Mouse (Mus musculus) retina, adult 2 months (tissue): ENCODE data around the gene Snapc5.
"Not testable (repeated sequence)": the region's sequence is repeated elsewhere in the genome, so short reads cannot be mapped to it uniquely, and the experiment has no call there.

ENCODE experiments used
- DNase-seq: peaks from one replicate; pipeline ENCODE4 v3.0.0-alpha.2; 2012; ENCODE audit warnings: low read depth, low spot score

The Snapc5 gene

DNA sequence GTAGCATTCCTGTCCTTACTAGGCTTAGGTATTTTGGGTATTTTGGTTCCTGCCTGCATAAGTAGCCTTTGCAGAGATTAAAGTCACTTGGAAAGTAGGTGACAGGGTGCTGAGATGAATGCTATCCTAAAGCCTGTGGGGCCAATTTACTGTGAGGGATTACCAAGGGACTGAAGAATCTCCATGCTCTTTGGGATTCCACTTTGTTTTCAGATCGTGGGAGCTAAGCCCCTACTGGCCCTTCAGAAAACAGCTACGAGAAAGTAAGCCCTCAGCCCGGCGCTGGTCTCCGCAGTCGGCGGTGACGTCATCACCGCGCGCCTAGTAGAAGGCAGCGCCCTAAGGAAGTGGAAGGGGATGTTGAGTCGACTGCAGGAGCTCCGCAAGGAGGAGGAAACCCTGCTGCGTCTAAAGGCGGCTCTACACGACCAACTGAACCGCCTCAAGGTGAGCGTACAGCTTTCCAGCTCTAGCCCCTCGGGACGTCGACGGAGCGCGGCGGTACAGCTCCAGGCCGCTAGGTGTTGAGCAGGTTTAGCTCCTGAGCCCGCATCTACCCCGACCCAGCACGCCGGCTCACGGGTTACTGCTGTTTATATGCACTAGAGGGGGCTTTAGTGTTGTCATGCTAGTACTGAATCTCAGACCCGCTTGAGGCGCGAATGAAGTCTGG, at the start of gene Snapc5:
TSS of gene Snapc5 (plus strand) at position 301 of the 673 bp plus-strand sequence.
- peak; percentile 81 for DNase-seq

DNA sequence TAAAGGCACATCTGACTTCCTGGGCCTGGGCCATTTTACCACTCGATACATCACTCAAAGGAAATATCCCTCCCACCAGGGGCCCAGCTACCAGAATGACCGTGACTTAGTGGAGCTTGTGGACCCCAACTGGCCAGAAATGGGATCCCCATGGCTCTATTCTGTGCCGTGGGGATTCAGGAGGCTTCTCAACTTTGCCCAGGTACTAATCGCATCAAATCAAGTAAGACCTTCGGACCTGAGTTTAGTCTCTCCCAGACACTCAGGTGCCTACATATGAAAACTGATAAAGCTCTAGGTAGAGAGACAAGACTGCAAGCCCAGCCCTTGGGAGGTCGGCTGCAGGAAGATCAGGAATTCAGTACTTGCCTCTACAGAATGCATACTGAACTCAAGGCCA, 47.5 kb upstream of the Snapc5 start:
- DNase-seq, result no peak

DNA sequence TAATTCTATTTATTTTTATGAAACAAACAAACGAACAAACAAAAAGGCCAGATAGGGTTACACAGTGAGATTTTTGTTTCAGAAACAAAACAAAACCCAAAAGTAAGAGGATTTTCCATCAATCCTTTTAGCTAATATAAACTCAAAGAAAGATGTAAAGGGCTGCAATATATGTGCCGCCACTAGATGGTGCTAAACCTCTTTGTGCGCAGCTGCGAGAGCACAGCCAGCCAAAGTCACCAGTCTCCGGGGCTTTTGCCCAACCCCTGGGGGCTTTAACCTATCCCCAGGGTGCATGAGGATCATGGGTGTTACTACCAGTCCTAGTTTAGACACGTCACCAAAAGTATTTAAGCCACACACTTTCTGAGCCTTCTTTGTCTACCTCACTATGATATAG, 40.2 kb upstream of the Snapc5 start:
- DNase-seq, result not testable (repeated sequence)

DNA sequence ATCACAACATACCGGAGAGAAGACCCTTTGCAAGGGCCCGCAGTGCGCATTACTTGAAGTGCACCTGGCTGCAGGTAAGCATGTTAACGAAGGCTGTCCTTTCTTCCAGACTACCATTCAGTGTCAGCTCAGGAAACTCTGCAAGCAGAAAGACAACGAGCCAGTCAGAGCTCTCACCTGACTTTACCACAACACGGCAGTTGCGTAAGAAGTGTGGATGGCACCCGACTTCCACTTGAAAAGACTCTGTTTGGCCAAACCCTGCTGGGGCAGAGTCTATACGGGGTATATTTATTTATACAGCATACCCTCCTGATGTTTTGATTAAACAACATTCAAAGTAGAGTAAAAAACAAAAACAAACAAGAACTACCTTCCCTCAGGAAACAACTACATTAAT, 39.2 kb upstream of the Snapc5 start:
- DNase-seq, result no peak

DNA sequence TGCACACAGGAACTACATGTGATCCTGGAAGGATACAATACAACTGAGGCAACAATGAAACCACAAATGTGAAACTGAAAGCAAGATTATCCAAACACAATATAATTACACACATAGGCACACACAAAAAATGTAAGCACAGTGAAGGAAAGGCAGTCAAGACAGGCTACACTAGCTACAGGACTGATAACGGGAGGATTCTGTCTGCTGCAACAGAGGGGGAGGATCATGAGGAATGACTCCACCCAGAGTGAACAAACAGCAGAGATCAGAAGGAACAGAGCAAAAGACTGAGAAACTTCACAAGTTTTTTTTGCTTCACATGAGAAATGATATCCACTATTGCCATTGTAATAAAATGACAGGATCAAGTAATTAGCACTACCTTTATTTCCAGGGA, 22.4 kb upstream of the Snapc5 start:
- no peak for DNase-seq

DNA sequence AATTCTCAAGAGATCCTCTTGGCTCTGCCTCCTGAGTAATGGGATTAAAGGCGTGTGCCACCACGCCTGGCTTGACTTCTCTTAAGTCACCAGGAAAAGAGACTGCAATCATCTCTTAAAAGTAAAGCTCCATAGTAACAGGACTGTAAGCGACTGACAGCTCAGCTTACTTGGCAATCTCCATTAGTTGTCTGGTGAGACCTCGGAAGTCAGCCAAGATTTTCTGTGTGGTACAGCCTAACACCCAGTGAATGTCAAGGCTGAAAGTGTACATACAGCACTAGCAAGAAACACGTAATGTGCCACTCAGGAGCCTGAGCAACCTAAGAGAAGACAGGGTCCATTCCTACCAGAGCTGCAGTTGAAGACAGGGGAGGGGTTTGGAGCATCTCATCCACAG, 18.6 kb upstream of the Snapc5 start:
- no peak for DNase-seq

DNA sequence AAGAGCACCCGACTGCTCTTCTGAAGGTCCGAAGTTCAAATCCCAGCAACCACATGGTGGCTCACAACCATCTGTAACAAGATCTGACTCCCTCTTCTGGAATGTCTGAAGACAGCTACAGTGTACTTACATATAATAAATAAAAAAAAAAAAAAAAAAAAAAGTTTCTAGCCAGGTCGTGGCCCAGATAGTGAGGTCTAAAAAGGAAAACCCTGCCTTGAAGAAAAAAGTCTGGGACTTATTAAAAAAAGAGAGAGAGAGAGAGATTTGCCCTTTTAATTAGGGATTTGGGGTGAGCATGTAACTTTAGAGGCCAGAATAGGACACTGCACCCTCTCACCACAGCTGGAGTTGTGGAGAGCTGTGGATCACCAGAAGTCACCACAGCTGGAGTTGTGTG, 9.1 kb upstream of the Snapc5 start:
- DNase-seq, result not testable (repeated sequence)

DNA sequence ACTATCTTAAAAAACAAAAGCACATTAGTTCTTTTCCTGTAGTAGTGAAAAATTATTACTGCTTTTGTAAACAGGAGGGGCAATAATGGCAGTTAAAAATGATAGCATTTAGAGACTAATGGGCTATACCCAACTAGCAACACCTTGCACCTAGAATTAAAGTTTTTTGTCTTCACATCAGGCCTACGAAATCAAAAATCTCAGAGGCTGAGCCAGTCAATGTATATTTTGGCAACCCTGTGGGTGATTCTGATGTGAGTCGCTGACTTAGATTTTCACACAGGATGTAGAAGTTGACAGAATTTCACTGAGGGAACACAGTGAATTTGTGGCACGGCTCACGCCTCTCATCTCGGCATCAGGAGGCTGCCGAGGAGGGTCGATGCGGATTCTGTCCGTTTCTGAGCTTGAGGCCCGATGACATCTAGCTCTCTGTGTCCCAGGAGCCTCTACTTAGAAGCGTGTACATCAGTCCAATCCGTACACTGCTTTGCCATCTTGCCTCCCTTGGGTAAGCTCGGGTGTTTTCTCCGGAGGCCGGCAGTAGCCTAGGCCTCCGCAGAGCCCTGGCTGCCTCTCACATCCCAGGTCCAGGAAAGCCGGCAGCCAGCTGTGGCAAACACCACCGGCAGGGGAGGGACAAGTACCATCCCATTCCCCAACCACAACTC, 6.8 kb upstream of the Snapc5 start:
- DNase-seq, result no peak

DNA sequence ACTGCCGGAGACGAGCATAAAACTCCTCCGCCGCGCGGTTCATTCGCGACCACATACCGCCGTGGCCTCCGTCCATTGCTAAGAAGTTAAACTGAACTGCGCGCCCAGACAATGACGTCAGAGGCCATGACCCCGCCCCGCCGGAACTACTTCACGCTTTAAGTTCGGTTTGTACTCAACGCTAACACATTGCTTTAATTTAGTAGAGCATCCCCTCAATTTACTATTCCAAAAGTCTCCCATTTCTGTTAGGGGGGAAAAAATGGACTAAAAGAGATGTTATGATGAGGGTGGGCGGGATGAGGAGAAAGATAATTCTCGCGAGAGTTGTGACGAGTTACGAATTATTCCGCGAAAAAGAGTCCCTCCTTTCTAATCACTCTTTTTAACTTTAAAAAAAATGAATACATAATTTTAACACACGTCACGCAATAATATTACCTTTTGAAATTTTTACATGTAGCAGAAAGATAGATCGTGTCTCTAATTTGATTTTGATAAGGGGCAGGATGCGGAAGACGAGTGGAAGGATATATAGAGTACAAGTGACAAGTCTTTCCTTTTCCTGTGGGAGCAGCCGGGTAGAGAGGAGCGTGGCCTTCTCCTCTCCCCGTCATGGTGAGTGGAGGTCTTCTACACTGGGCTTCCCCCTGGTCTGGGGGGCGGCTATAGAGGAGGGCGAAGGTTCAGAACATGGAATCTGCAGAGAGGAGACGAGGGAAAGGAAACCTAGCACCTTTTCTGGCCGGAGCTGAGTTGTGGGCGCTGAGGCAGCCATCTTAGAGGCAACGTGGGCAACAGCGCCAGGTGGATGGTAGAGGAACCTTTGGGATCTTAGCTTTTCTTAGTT, 6.0 kb upstream of the Snapc5 start, which contains the start of the genes Zwilch and Rpl4:
TSS of gene Zwilch (minus strand) at position 289 of the 850 bp plus-strand sequence.
TSS of gene Rpl4 (plus strand) at position 560 of the 850 bp plus-strand sequence.
- DNase-seq, result peak; percentile 91

DNA sequence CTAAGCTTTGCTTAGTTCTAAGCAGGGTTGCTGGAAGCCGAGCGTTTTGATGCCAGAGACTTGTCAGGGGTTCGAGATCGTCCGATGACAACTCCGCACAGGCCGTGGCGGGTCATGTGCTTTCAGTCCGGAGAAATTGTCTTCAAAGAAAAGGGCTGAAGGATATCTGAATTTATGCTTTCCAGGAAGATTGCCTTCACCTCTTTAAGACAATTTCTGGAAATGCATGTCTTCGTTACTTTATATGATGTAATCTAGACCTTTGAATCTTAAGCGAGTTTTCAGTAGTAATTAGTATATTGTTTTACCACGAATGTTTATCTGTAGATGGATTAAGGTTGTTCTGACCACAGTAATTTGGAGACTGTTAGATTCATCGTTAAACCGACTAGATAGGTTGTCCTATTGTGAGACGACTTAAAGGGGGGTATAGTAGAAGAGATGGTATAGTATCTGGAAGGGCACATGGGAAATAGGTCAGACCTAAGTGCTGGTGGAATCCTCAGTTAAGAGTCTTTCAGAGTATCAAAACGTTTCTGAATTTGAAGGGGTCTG, 5.3 kb upstream of the Snapc5 start:
- no peak for DNase-seq

DNA sequence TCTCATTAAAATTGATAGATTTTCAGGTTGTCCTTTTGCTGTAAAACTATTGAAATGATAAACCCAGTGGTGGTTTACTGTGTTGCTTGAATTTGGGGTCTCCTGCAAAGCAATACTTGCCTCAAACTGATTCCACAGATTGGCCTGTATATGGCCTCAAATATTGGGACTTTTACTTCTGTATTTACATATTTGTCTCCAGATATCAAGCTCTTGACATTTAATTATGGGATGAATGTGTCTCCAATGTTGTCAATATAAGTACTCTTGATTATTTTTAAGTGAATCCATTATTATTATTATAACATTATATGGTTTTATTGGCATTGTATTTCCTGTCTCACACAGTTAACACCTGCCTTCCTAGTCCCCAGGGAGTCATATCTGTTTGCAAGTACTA, 4.7 kb upstream of the Snapc5 start:
- no peak for DNase-seq

DNA sequence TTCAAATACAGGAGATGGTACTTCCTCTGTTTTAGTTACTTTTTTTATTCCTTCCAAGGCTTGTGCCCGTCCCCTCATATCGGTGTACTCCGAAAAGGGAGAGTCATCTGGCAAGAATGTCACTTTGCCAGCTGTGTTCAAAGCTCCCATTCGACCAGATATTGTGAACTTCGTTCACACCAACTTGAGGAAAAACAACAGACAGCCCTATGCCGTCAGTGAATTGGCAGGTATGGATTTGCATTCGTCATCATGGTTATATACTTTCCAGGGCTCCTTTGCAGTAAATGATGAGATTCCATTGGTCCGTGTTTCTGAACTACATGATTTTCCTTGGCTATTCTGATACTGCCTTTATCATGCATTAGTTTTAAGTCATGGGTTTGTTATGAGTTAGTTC, 4.3 kb upstream of the Snapc5 start:
- DNase-seq, result no peak

DNA sequence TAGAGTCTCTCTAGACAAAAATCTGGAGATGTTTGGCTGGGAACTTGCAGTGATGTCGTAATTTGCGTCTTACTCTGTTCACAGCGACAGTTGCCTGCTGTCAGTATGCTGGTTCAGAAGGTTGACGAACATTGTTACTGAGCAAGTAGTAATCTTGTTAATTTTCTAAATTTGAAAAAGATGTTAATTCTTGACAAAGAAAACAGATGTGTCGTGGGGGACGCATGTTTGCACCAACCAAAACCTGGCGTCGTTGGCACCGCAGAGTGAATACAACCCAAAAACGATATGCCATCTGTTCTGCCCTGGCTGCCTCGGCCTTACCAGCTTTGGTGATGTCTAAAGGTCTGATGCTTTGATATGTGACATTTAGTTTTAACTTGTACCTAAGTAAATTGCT, 3.7 kb upstream of the Snapc5 start:
- DNase-seq, result no peak

DNA sequence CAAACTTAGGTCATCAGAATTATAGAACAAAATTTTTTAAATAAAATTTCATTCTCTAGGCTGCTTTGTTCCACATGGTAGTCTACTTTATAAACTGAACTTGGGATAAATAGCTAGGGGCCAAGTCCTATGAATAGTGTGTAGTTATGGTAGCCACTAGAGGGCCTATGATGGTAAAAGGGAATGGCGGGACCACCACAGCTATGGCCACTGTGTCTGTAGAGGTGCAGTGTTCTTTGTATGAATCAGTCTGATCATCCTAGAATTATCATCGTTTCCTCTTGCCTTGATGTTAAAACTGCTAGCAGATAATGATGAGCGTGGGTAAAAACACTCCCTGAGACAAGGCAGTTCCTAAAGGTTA, 482 bp upstream of the Snapc5 start:
- DNase-seq, result no peak

DNA sequence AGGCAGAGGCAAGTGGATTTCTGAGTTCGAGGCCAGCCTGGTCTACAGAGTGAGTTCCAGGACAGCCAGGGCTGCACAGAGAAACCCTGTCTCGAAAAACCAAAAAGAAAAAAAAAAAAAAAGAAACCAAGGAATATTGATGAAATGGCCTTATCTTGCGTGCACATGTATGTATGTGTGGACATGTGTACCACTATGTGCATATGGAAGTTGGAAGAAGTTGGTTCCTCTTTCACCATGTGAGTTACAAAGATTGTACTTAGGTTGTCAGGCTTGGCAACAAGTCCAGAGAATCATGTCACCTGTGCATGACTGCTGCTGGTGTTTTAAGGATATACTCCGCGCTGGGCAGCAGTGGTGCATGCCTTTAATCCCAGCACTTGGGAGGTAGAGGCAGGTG, 4.2 kb downstream of the Snapc5 start:
- DNase-seq, result not testable (repeated sequence)

DNA sequence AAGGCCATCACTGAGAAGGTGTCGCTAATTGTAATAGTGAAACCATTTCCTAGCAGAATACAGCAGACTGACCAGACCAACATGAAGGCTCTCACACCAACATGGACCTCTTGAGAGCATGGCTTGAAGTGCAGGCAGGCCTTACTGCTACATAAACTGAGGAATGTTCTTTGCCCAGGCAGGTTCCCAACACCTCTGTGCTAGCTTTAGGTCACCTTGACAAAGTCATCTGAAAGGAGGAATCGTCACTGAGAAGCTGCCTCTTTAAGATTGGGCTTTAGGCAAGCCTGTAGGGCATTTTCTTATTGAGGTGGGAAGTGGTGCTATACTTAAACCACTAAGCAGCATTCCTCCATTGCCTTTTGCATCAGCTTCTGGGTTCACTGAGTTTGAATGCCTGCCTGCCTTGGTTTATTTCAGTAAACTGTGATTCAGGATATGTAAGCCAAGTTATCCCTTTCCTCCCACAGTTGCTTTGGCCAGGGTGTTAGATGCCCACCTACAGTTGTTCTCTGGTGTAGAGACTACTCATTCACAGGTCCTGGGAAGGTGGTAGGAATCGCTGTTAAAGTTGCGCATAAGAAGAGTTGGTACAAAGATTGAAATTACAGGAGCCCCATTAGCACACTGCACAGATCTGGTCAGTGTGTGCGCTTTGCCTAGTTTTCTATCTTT, 5.2 kb downstream of the Snapc5 start:
- no peak for DNase-seq

DNA sequence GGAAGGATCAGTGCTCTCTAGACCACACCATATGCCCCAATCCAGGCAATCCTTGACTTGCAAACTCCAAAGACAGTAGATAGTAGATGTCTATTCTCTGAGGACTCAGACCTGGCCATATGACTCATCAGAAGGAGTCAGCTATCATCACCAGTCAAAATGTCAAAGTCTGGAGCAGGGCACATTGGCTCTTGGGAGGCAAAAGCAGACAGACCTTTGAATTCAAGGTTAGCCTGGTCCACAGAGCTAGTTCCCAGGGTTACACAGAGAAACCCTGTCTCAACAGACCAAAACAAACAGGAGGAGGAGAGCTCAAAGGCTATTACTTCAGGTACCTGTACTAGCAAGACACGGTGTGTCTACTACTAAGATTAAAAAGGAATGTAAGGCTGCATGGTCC, 14.8 kb downstream of the Snapc5 start:
- no peak for DNase-seq

DNA sequence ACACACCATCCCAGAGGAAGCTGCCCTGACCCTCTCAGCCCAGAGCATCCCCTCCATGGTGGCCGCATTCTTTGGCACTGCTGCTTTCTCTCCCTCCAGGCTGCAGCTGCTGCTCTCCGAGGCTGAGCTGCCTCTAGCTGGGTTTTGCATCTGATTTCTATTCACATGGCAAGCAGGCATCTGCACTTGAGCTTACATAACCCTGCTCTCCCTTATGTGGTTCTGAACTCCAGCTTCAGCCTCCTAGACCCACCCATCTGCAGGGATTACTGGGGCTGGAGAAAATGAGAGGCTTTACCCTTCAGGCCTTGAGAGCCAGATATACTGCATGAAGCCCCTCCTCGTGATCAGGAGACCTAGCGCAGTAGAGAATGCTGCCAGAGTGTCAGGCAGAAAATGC, 16.5 kb downstream of the Snapc5 start:
- peak; percentile 30 for DNase-seq

DNA sequence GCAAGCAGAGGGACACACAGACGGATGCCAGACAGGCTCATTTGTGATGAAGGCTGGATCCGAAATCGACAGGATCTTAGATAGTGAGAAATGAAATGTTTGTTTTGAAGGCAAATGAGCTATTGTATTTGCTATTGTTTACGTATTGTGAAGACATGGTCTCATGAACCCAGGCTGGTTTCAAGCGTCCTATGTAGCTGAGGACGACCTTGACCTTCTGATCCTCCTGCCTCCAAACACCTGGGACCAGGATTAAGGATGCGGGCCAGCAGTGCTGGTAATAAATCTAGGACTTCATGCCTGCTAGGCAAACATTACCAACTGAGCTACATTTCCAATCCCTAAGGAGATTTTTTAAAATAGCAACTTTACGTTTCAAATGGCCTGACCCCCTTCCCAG, 18.4 kb downstream of the Snapc5 start:
- DNase-seq, result no peak

DNA sequence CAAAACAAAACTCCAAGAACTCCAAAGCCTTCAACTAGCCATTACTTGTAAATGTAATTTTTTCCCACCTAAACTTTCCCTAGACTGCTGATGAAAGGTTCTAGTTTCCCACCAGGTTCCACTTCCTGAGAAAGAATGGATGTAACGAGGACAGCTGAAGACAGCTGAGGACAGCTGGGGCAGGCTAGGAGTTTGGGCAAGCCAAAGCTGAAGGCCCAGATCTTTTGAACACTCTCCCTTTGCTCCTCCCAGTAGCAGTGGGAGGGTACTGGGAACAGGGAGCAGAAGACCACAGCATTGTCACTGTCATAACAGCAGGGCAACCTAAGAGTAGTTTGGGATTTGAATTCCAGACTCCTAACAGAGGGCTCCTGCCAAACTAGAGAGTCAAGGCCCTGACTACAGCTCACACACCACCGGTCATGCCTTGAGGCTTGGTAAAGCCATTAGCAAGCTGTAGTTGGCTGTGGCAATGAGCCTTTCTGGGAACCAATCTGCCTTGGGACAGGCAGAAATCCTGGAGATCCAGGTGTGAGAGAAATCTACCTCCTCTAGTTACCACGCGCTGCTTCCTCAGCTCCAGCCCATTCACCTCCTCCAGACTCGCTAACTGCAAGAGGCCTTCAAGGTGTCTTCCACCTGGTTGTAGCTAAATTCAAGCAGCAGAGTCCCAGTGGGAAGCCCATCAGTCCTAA, 19.1 kb downstream of the Snapc5 start:
- DNase-seq, result no peak
